In the genomic region with DNA sequence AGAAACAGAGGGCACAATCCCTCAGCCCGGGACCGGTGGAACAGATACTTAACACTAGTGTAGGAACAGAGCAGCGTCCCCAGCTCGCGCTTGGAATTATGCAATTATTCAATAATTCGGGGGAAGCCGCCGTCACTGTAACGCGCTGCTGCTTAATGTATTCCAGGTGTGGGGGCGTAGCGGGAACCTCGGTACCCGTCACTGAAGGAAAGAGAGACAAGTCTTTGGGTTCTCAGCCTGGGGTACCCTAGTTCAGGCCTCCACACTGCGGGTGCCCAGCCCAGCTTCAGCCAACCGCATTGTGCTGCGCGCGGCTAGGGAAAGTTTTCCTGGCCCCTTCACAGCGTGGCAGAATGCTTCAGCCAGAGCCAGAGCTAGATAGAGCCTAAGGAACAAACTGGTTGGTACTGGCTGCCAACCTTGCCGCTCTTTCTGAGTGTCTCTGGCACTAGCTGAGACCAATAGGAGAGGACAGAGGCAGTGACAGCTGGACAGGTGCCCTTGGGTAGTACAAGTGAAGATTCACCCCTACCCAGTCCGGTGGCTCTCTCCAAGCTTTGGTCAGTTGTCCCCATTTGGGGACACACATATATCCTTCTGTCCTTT, we compare ENCODE assay signal across 8 mouse cellular contexts. TPM values are rescaled to one million over a fixed set of nuclear protein-coding genes. Genes with fewer than 3 reads are reported as not detected.
DNase-seq lines count a peak whose midpoint lies in the region; ATAC-seq and TF ChIP-seq lines count a peak whose summit lies in the region.

No protein-coding gene starts in this region.

- no peaks in the 10 kb centered on the region for H3K9me3 ChIP-seq in E14TG2a.4 (ENCODE audit: low read length)
- no peaks in the 10 kb centered on the region for H3K9me3 ChIP-seq in forebrain, embryonic 14.5 days (replicated peaks; ENCODE audit: control insufficient read depth, low read length)
- H3K9me3 ChIP-seq in hindbrain, embryonic 16.5 days (ENCODE audit: control insufficient read depth, low read length) = no peaks in the 10 kb centered on the region
- no peaks in the 10 kb centered on the region for H3K9me3 ChIP-seq in midbrain, embryonic 14.5 days (ENCODE audit: control insufficient read depth, low read length)

- H3K4me3 ChIP-seq in E14TG2a.4 (replicated peaks; ENCODE audit: low read length) = peak overlapping the region; percentile 62
- H3K4me3 ChIP-seq in forebrain, embryonic 14.5 days (ENCODE audit: low read depth, low read length) = peak overlapping the region; percentile 16
- H3K4me3 ChIP-seq in hindbrain, embryonic 16.5 days (ENCODE audit: low read length) = peak overlapping the region; percentile 39
- H3K4me3 ChIP-seq in midbrain, embryonic 14.5 days (replicated peaks; ENCODE audit: low read depth, low read length) = peak overlapping the region; percentile 30; the same call in 1 of the 2 replicates

- no peak for ATAC-seq in forebrain, embryonic 14.5 days
- ATAC-seq in hindbrain, embryonic 16.5 days = no peak
- ATAC-seq in midbrain, embryonic 14.5 days (ENCODE audit: low FRiP score, low TSS enrichment) = no peak

- TF ChIP-seq CTCF in E14TG2a.4 (conservative IDR thresholded peaks at IDR 0.05; ENCODE audit: low read length) = no peak

- DNase-seq in embryo, embryonic 10.5 days (ENCODE audit: low spot score) = peak; percentile 41
- DNase-seq in embryo, embryonic 9.5 days (ENCODE audit: extremely low spot score) = no peak
- DNase-seq in forebrain, embryonic 14.5 days (ENCODE audit: low spot score) = peak; percentile 29
- DNase-seq in midbrain, embryonic 14.5 days = peak; percentile 35
- no peak for DNase-seq in c-Kit-positive CD71-positive TER-119-positive erythroid progenitor cells, embryonic 14.5 days (ENCODE audit: low spot score)
- no peak for DNase-seq in kidney, adult 8-10 months

- peaks cover 76% of the 10 kb centered on the region for H3K27me3 ChIP-seq in E14TG2a.4 (ENCODE audit: insufficient read depth, low read length)
- H3K27me3 ChIP-seq in forebrain, embryonic 14.5 days (replicated peaks; ENCODE audit: control insufficient read depth, insufficient read depth, low read length) = peaks cover 18% of the 10 kb centered on the region
- peaks cover 16% of the 10 kb centered on the region for H3K27me3 ChIP-seq in hindbrain, embryonic 16.5 days (replicated peaks; ENCODE audit: control insufficient read depth, insufficient read depth, low read length)
- H3K27me3 ChIP-seq in midbrain, embryonic 14.5 days (ENCODE audit: control insufficient read depth, insufficient read depth, low read length) = peaks cover 29% of the 10 kb centered on the region

- H3K4me1 ChIP-seq in E14TG2a.4 (replicated peaks; ENCODE audit: low read depth, low read length) = peaks cover 27% of the 10 kb centered on the region
- peaks cover 8% of the 10 kb centered on the region; the same call in 1 of the 2 replicates for H3K4me1 ChIP-seq in forebrain, embryonic 14.5 days (ENCODE audit: control insufficient read depth, insufficient read depth, low read length)
- peaks cover 15% of the 10 kb centered on the region for H3K4me1 ChIP-seq in hindbrain, embryonic 16.5 days (ENCODE audit: control insufficient read depth, insufficient read depth, low read depth, low read length)
- peaks cover 12% of the 10 kb centered on the region for H3K4me1 ChIP-seq in midbrain, embryonic 14.5 days (ENCODE audit: control insufficient read depth, insufficient read depth, low read length)

- 6% methylated on average over 22 of the region's 22 CpGs for WGBS in forebrain, embryonic 14.5 days
- WGBS in hindbrain, embryonic 16.5 days = 5% methylated on average over 22 of the region's 22 CpGs
- WGBS in midbrain, embryonic 14.5 days = 5% methylated on average over 22 of the region's 22 CpGs

- peak overlapping the region; percentile 8; the same call in 1 of the 2 replicates for H3K9ac ChIP-seq in forebrain, embryonic 14.5 days (ENCODE audit: low read length)
- no peak overlapping the region for H3K9ac ChIP-seq in hindbrain, embryonic 16.5 days (ENCODE audit: low read depth, low read length)
- no peak overlapping the region for H3K9ac ChIP-seq in midbrain, embryonic 14.5 days (replicated peaks; ENCODE audit: low read length)

- H3K27ac ChIP-seq in forebrain, embryonic 14.5 days (ENCODE audit: low read depth, low read length) = no peak overlapping the region
- no peak overlapping the region for H3K27ac ChIP-seq in hindbrain, embryonic 16.5 days (ENCODE audit: low read depth, low read length)
- H3K27ac ChIP-seq in midbrain, embryonic 14.5 days (replicated peaks; ENCODE audit: low read depth, low read length) = no peak overlapping the region

- peak overlapping the region; percentile 57 for H3K4me2 ChIP-seq in forebrain, embryonic 14.5 days (ENCODE audit: low read length)
- H3K4me2 ChIP-seq in hindbrain, embryonic 16.5 days (ENCODE audit: low read length) = peak overlapping the region; percentile 73
- peak overlapping the region; percentile 65 for H3K4me2 ChIP-seq in midbrain, embryonic 14.5 days (ENCODE audit: low read length)

- no peaks in the 10 kb centered on the region for H3K36me3 ChIP-seq in E14TG2a.4 (ENCODE audit: insufficient read depth, low read length)
- no peaks in the 10 kb centered on the region for H3K36me3 ChIP-seq in forebrain, embryonic 14.5 days (ENCODE audit: control insufficient read depth, insufficient read depth, low read length)
- no peaks in the 10 kb centered on the region for H3K36me3 ChIP-seq in hindbrain, embryonic 16.5 days (ENCODE audit: control insufficient read depth, insufficient read depth, low read length)
- H3K36me3 ChIP-seq in midbrain, embryonic 14.5 days (ENCODE audit: control insufficient read depth, insufficient read depth, low read length) = no peaks in the 10 kb centered on the region

RNA-seq across cellular contexts. Expression of a gene that starts 1.0 kb away (rescaled TPM):
- polyA plus RNA-seq in forebrain, embryonic 14.5 days (2014; fragmentation: Nextera tagmentation; extraction: Ambion mirVana) = 0.85 and 1.2 TPM in 2 replicates
- 1.1 and 2.0 TPM in 2 replicates for polyA plus RNA-seq in hindbrain, embryonic 16.5 days (2015; fragmentation: Nextera tagmentation; extraction: Ambion mirVana)
- 0.27 and 1.8 TPM in 2 replicates for polyA plus RNA-seq in midbrain, embryonic 14.5 days (2014; fragmentation: Nextera tagmentation; extraction: Ambion mirVana)

Comparison
In these comparisons a context has a peak if more than half of its experiments do, and no peak if none do; other contexts are left out.
1. DNase-seq: peak in embryo, embryonic 10.5 days (single experiment), forebrain, embryonic 14.5 days (single experiment) and midbrain, embryonic 14.5 days (single experiment); none in embryo, embryonic 9.5 days (single experiment), c-Kit-positive CD71-positive TER-119-positive erythroid progenitor cells, embryonic 14.5 days (single experiment) and kidney, adult 8-10 months (0 of 2).
2. Peak in every context shown above with its lines, with median percentiles within 50 percentile points of each other: H3K4me3 ChIP-seq and H3K4me2 ChIP-seq.